Mouse (Mus musculus) lung, adult 2 months (tissue): ENCODE measurements around the gene Ncor2. TPM values are rescaled to one million over a fixed set of nuclear protein-coding genes. Genes with fewer than 3 reads are reported as not detected.

Source experiments
- DNase-seq: peaks from one replicate; pipeline ENCODE4 v3.0.0; 2022
- H3K4me1 ChIP-seq: fragments of 200-500 bp; 2 replicates; pipeline ENCODE4 v1.6.1; 2011; ENCODE audit warnings: low read length; ENCODE audit not compliant: control insufficient read depth, insufficient read depth
- H3K4me3 ChIP-seq: fragments of 200-500 bp; replicated peaks from 2 replicates; pipeline ENCODE3; 2011; ENCODE audit warnings: low read depth, mild to moderate bottlenecking, control low read depth, low read length; ENCODE audit errors: extremely low read depth
- CTCF ChIP-seq: fragments of 200-500 bp; IDR thresholded peaks from 2 replicates; pipeline ENCODE4 v1.5.1; 2011; ENCODE audit warnings: mild to moderate bottlenecking, low read length, control low read depth; ENCODE audit not compliant: insufficient read depth
- POLR2A ChIP-seq: fragments of 200-500 bp; IDR thresholded peaks from 2 replicates; pipeline ENCODE4 v1.6.1; 2011; ENCODE audit warnings: low read depth, mild to moderate bottlenecking, control low read depth, low read length, borderline replicate concordance; ENCODE audit errors: extremely low read depth
- WGBS: fragments of 180-500 bp; shearing (Covaris S2); methylation state at CpG from one replicate; pipeline ENCODE4 v1.1.7; 2018; 5-methylcytosine and 5-hydroxymethylcytosine counted together
- polyA plus RNA-seq: library from polyadenylated mRNA; depleted of rRNA; stranded (reverse); fragments of >200 nt; gene quantifications from 2 replicates; pipeline ENCODE4 v1.2.3, GENCODE M21; 2012

Ncor2 gene
- polyA plus RNA-seq, 1 experiment, result 78.9 TPM

DNA sequence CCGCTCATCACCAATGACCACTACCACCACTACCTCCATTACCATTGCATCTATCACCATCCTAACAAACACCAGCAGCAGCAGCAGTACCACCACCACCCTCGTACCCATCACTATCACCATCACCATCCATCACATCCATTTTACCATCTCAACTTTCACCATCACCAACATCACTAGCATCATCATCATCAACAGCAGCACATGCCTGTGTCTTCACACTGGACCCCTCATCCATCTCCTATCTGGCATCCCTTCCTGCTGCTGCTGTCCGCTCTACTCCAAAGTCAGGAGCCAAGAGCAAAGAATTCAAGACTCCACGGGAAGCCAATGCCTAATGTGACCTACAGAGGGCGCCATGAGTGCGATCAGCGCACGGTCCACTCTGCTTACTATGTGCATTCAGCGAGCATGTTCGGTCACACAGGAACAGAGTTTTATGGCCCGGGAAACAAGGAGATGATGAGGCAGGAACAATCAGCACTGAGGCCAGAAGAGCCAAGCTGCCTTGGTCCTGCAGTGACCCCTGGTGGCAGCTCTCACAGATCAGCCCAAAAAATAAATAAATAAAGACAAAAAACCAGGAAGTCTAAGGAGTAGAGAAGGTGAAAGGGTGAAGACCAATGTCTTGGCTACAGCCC, 71.9 kb downstream of the Ncor2 start:
- 45% methylated on average over 11 of the region's 11 CpGs for WGBS

DNA sequence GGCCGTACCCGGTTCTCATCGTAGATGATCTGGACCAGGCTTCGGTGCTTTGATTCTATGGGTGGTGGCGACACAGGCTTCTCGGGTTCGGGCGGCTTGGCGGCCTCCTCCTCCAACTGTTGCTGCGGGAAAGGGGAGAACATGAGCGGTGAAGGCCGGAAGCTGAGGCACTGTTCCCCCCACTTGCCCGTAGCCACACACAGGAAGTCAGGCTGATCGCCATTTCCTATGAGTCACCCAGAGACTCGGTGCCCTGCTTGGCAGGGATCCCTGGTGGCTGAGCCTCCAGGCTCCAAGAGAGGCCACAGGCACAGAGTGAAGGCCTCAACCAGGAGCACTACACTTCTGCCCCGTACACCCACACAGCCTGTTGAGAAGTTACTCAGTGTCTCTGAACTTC, 72.8 kb downstream of the Ncor2 start:
- peak; percentile 41 for DNase-seq
- WGBS, result 37% methylated on average over 16 of the region's 16 CpGs
- TF ChIP-seq CTCF, result no peak
- TF ChIP-seq POLR2A, result no peak

More for the DNA sequence above, 71.9 kb downstream of the Ncor2 start:
- peaks cover 12% of the 10 kb centered on the region for H3K4me1 ChIP-seq
- peak; percentile 58 for DNase-seq
- TF ChIP-seq CTCF (peak; percentile 78), POLR2A (no peak)
- H3K4me3 ChIP-seq, result no peak overlapping the region

DNA sequence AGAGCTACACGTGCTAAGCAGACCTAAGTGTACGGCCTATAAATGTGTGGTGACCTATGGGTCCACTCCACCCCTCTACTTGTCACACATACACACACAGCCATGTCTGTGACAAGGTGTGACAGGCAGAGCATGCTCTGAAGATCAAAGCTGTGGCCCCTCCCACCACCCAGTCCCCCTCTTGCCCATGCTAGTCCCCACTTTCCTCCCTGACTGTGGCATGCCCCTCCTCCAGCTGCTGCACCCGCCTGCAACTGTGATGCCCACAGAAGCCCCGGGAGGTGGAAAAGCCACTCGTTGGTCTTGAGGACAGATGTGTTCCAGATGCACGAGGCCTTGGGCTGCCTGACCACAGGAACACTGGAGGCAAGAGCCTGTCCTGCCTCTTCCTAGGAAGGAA, 74.2 kb downstream of the Ncor2 start:
- H3K4me3 ChIP-seq, result no peak overlapping the region
- 76% methylated on average over 6 of the region's 6 CpGs for WGBS
- DNase-seq, result no peak
- peaks cover 10% of the 10 kb centered on the region for H3K4me1 ChIP-seq
- TF ChIP-seq POLR2A, result no peak
- TF ChIP-seq CTCF, result no peak

More for the DNA sequence above, 72.8 kb downstream of the Ncor2 start:
- H3K4me3 ChIP-seq, result no peak overlapping the region
- H3K4me1 ChIP-seq, result peaks cover 12% of the 10 kb centered on the region

DNA sequence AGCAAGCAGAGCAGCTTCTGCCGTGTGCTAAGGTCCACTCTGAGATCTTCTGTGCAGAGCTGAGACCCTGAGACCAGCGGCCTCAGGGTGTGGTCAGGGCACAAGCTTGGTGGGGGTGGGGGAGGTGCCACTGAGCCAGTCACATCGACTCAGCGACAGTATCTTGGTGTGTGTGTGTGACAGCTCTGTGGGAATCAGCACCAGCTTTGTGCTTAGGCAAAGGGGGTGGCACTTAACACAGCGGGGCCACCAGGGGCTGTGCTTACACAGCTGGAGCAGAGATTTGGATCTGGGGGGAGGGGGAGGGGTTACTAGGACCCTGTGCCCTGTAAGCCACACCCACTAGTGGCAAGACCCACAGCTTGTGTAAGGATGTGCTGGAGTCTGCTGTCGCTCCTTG, 75.6 kb downstream of the Ncor2 start:
- no peak overlapping the region for H3K4me3 ChIP-seq
- H3K4me1 ChIP-seq, result peaks cover 19% of the 10 kb centered on the region
- no peak for TF ChIP-seq CTCF
- no peak for TF ChIP-seq POLR2A
- WGBS, result 49% methylated on average over 6 of the region's 6 CpGs
- DNase-seq, result no peak

DNA sequence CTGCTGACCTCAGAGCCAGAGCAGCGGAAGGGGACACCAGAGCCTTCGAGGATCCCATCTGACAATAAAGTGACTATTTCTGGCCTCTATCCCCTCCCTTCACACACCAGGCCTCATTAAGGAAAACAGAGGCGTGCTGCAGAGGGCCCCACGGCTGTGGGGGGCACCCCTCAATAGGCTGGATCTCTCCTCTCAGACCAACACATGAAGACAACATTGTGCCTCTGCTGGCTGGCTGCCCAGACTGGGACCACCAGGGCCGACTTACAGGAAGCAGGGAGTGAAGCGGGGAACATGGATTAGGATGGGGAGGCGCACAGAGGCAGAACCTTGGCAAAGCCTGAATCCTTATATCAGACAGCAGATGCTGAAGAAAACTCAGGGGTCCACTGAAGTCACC, 76.1 kb downstream of the Ncor2 start:
- 61% methylated on average over 7 of the region's 7 CpGs for WGBS
- peaks cover 19% of the 10 kb centered on the region for H3K4me1 ChIP-seq
- no peak for DNase-seq
- H3K4me3 ChIP-seq, result no peak overlapping the region
- TF ChIP-seq CTCF (no peak), POLR2A (no peak)

DNA sequence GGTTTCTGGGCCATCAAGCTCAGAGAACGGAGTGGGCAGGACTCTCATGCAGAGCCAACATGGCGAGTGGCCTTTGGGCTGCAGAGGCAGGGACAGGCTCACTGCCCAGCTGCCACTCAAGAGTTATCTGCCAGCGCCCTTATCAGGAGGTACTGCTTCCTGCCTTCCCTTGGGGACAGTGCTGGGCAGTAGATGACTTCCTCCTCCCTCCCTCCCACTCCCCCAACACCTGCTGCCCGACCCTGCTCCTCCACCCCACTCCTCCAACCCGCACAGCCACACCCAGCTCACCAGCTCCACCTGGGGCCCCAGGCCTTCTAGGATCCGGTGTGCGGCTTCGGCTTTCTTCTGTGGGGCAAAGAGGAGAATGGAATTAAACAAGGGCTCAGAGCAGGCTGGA, 76.7 kb downstream of the Ncor2 start:
- Histone ChIP-seq H3K4me1 (peaks cover 19% of the 10 kb centered on the region), H3K4me3 (no peak overlapping the region)
- TF ChIP-seq CTCF (no peak), POLR2A (no peak)
- DNase-seq, result no peak
- WGBS, result 45% methylated on average over 8 of the region's 8 CpGs

DNA sequence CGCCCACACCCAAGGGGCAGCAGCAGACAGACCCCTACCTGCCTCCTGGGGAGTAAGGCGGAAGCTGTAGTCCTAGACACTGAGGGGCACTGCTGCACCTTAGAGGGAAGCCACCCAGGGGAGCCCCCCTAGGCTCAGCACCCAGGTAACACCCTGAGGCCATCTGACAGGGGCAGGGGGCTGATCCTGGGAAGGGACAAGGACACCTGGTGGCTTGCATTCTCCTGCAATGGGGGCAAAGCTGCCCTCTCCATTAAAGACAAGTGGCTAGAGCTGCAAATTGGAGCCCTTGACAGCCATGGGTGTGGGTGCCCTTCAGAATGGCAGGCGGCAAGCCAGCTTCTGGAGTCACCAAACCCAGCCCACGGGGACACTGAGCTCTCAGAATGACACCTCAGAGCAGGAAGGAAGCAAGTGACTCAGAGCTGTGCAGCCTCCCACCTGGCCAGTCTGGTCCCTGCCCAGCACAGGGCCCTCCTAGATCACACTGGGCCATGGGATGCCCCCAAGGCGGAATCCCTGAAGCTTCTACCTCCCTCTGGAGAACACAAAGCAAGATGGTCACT, 79.2 kb downstream of the Ncor2 start:
- DNase-seq, result no peak
- 62% methylated on average over 5 of the region's 5 CpGs for WGBS
- Histone ChIP-seq H3K4me3 (no peak overlapping the region), H3K4me1 (peaks cover 10% of the 10 kb centered on the region; the same call in 1 of the 2 replicates)
- no peak for TF ChIP-seq CTCF
- no peak for TF ChIP-seq POLR2A

DNA sequence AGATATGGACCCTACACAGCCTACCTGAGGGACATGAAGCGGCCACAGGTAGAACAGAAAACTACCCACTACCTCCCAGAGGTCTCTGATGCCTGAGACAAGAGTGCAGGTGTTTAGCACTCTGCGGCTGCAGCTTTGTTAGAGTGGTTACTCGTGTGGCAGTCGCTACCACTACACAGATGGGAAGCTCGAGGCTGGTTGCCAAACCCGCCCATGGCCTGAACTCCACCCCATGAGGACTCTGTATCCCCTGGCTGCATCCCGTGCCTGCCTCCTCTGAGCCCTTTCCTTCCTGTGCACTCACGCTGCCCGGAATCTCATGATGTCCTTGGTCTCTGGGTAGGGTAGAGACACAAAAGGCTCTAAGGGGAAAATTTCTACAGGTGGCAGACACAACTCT, 80.3 kb downstream of the Ncor2 start:
- DNase-seq, result no peak
- Histone ChIP-seq H3K4me1 (peaks cover 10% of the 10 kb centered on the region; the same call in 1 of the 2 replicates), H3K4me3 (no peak overlapping the region)
- WGBS, result 70% methylated on average over 9 of the region's 9 CpGs
- TF ChIP-seq CTCF (no peak), POLR2A (no peak)

DNA sequence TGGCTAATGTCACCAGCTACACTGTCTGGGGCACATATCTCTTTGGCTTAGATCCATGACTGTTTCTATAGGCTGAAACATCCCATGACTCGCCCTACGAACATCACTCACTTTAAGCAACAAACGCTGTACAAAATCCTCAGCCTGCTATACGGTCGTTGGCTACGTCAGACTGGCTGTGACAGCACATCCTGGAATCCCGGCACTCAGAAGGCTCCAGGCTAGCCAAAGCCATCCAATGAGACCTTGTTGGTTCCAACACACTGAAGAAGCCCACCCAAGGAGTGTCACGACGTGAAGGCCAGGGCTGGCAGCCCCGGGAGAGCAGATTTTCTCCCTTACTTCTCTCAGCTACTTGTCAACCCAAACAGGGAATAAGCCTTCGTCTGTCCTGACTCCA, 82.7 kb downstream of the Ncor2 start:
- no peak overlapping the region for H3K4me3 ChIP-seq
- TF ChIP-seq CTCF, result no peak
- TF ChIP-seq POLR2A, result no peak
- DNase-seq, result no peak
- H3K4me1 ChIP-seq, result peaks cover 10% of the 10 kb centered on the region; the same call in 1 of the 2 replicates
- WGBS, result 75% methylated on average over 11 of the region's 11 CpGs

DNA sequence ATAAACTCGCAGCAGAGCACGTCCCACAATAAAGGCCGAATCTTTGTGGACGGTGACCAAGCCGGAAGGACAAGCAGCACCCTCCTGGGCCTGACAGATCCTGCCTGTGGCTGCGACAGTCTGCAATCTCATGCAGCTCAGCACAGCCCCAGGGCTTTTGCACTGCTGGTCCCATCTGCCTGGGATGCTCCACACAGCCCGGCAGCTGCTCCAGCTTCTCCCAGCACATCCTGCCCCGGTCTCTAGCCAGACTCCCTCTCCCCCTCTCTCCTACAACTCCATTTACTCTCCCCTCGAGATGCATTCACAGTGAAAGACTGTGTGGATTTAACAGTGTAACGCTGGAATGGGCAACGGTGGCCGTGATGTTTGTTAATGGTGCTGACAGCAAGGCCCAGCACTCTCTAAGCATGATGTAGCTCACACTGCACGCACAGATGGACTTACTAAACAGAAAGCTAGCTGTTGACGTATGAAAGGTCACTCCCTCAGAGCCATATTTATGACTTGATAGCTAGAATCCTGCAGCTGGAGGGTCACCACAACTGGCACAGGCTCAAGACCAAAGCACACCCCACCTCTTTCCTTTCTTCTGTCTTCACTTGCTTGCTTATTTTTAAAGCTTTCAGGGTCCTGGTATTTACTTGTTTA, 83.4 kb downstream of the Ncor2 start:
- peaks cover 10% of the 10 kb centered on the region; the same call in 1 of the 2 replicates for H3K4me1 ChIP-seq
- 70% methylated on average over 14 of the region's 14 CpGs for WGBS
- no peak for TF ChIP-seq POLR2A
- TF ChIP-seq CTCF, result no peak
- H3K4me3 ChIP-seq, result no peak overlapping the region
- DNase-seq, result no peak
